ENCODE assay signal across 30 mouse cellular contexts in genomic region chr5:102568764-102569163, GRCm38 (mm10).
DNase-seq lines count a peak whose midpoint lies in the region; ATAC-seq lines count a peak whose summit lies in the region.
"Had no signal": no experiment of that assay in that cellular context is flagged by ENCODE, and none has a peak within 500 bp of the region (broad histone marks: within the 10 kb centered on the region; RNA-seq: fewer than 3 reads in every experiment).

No protein-coding gene starts in this region.

- H3K9me3 ChIP-seq in stomach, embryonic 16.5 days (replicated peaks; ENCODE audit: control insufficient read depth, low read length): no peaks in the 10 kb centered on the region
- H3K9me3 ChIP-seq: embryonic facial prominence, embryonic 15.5 days; forebrain, embryonic 12.5 days; heart, embryonic 15.5 days; hindbrain, embryonic 15.5 days; neural tube, embryonic 15.5 days had no signal

- WGBS in stomach, embryonic 16.5 days: 67% methylated on average over 5 of the region's 5 CpGs

- peak; percentile 8 to 65 for DNase-seq in adrenal gland, adult (ENCODE audit: inconsistent age in 2 of 2, low spot score in 1 of 2)
- DNase-seq in adrenal gland, postnatal 4 days (ENCODE audit: low spot score in 2 of 2): no peak
- DNase-seq in adrenal gland, adult 8-10 months: peak; percentile 13
- DNase-seq in lung, postnatal 10 days: peak; percentile 13
- no peak for DNase-seq in layer of hippocampus, postnatal 14 days (ENCODE audit: low spot score in 2 of 2)
- DNase-seq in kidney, adult 11 months: no peak
- DNase-seq: cerebellum, adult 2 months; cerebellum, postnatal 14 days; forebrain, postnatal 0 days; gastrocnemius, postnatal 10 days; heart, postnatal 36 days; kidney, adult 8-10 months; liver; lung, embryonic 14.5 days; midbrain, embryonic 14.5 days; retina, postnatal 1 day; right cerebral cortex, postnatal 14 days; thymus, adult 18-20 months; thymus, postnatal 25 days had no signal

- peak overlapping the region; percentile 78 for H3K27ac ChIP-seq in stomach, embryonic 16.5 days (ENCODE audit: low read length)
- H3K27ac ChIP-seq: embryonic facial prominence, embryonic 15.5 days; forebrain, embryonic 12.5 days; heart, embryonic 15.5 days; hindbrain, embryonic 15.5 days; kidney, postnatal 0 days; liver, embryonic 14.5 days; neural tube, embryonic 15.5 days had no signal

- no peak overlapping the region for H3K4me2 ChIP-seq in stomach, embryonic 16.5 days (ENCODE audit: low read depth, low read length)
- H3K4me2 ChIP-seq: embryonic facial prominence, embryonic 15.5 days; forebrain, embryonic 12.5 days; heart, embryonic 15.5 days; hindbrain, embryonic 15.5 days; lung, embryonic 14.5 days; neural tube, embryonic 15.5 days had no signal

- H3K9ac ChIP-seq in stomach, embryonic 16.5 days (ENCODE audit: low read length): no peak overlapping the region
- H3K9ac ChIP-seq: embryonic facial prominence, embryonic 15.5 days; forebrain, embryonic 12.5 days; forebrain, postnatal 0 days; heart, embryonic 15.5 days; hindbrain, embryonic 15.5 days; liver, embryonic 14.5 days; lung, embryonic 14.5 days; neural tube, embryonic 15.5 days had no signal

- no peak overlapping the region for H3K4me3 ChIP-seq in stomach, embryonic 16.5 days (replicated peaks; ENCODE audit: low read length)
- H3K4me3 ChIP-seq: embryonic facial prominence, embryonic 15.5 days; forebrain, embryonic 12.5 days; heart, embryonic 15.5 days; hindbrain, embryonic 15.5 days; neural tube, embryonic 15.5 days had no signal

- 0 out of 2 replicates have a peak, but pooled peaks cover 2% of the 10 kb centered on the region for H3K4me1 ChIP-seq in stomach, embryonic 16.5 days (ENCODE audit: control insufficient read depth, insufficient read depth, low read length)
- H3K4me1 ChIP-seq: forebrain, embryonic 12.5 days; heart, embryonic 15.5 days; hindbrain, embryonic 15.5 days; neural tube, embryonic 15.5 days had no signal

- no peaks in the 10 kb centered on the region for H3K27me3 ChIP-seq in stomach, embryonic 16.5 days (ENCODE audit: control insufficient read depth, insufficient read depth, low read length)
- H3K27me3 ChIP-seq: embryonic facial prominence, embryonic 15.5 days; forebrain, embryonic 12.5 days; heart, embryonic 15.5 days; hindbrain, embryonic 15.5 days; neural tube, embryonic 15.5 days had no signal

- H3K36me3 ChIP-seq in stomach, embryonic 16.5 days (ENCODE audit: control insufficient read depth, insufficient read depth, low read length): no peaks in the 10 kb centered on the region
- H3K36me3 ChIP-seq: embryonic facial prominence, embryonic 15.5 days; forebrain, embryonic 12.5 days; G1E; heart, embryonic 15.5 days; hindbrain, embryonic 15.5 days; neural tube, embryonic 15.5 days had no signal

- no peak for ATAC-seq in stomach, embryonic 16.5 days (ENCODE audit: insufficient read depth, low FRiP score)
- no peak for ATAC-seq in granulocyte monocyte progenitor cell, adult 5-6 weeks (replicated peaks; ENCODE audit: poor library complexity, severe bottlenecking)
- ATAC-seq: forebrain, postnatal 0 days; inflammation-experienced regulatory T-cells, adult 6 months had no signal

Comparison
In these comparisons a context has a peak if more than half of its experiments do, and no peak if none do; other contexts are left out.
1. DNase-seq: peak in adrenal gland, adult (2 of 2), adrenal gland, adult 8-10 months (single experiment) and lung, postnatal 10 days (single experiment); none in adrenal gland, postnatal 4 days (0 of 2), layer of hippocampus, postnatal 14 days (0 of 2) and kidney, adult 11 months (single experiment).